Mouse (Mus musculus) CH12.LX (cell line): Measurements from ENCODE around the gene Pgls. TPM values are rescaled to one million over a fixed set of nuclear protein-coding genes. Genes with fewer than 3 reads are reported as not detected.

ENCODE experiments used
- DNase-seq: peaks from one replicate; pipeline ENCODE4 v3.0.0-alpha.2; 2013; ENCODE audit errors: extremely low read depth
- H3K27ac ChIP-seq: 2 replicates; pipeline ENCODE4 v1.5.1; 2012; ENCODE audit warnings: low read depth, mild to moderate bottlenecking, control low read depth, moderate library complexity; ENCODE audit not compliant: insufficient read depth
- H3K27me3 ChIP-seq: replicated peaks from 2 replicates; pipeline ENCODE3; 2012; ENCODE audit warnings: inconsistent platforms
- H3K36me3 ChIP-seq, 2 experiments: replicated peaks in 1 of 2; 2 replicates each; pipeline versions ENCODE3 to v1.6.1; 2012; ENCODE audit warnings: inconsistent platforms in 1 of 2, low read length in 1 of 2, mild to moderate bottlenecking in 1 of 2, mixed read lengths in 1 of 2, moderate library complexity in 1 of 2; ENCODE audit not compliant: control insufficient read depth in 1 of 2, insufficient read depth in 1 of 2
- H3K4me1 ChIP-seq, 2 experiments: 2 replicates each; pipeline ENCODE4 v1.6.1; 2012; ENCODE audit warnings: inconsistent platforms in 1 of 2, moderate library complexity in 1 of 2; ENCODE audit not compliant: insufficient read depth in 2 of 2, control insufficient read depth in 1 of 2
- H3K4me2 ChIP-seq: 2 replicates; pipeline ENCODE4 v1.6.1; 2012; ENCODE audit warnings: low read depth, mild to moderate bottlenecking, control low read depth; ENCODE audit not compliant: poor library complexity, insufficient read depth, severe bottlenecking
- H3K4me3 ChIP-seq, 3 experiments: fragments of 150-350 bp in 1 of 3; sonication (generic) in 1 of 3; replicated peaks in 1 of 3; 2 replicates each; pipeline versions ENCODE3 to v1.5.1; 2011 to 2012; ENCODE audit warnings: low read depth in 2 of 3, low read length in 2 of 3, mild to moderate bottlenecking in 2 of 3, moderate library complexity in 2 of 3, control low read depth in 1 of 3, improper control_type of control experiment in 1 of 3, inconsistent platforms in 1 of 3, mixed read lengths in 1 of 3; ENCODE audit not compliant: poor library complexity in 1 of 3
- H3K79me2 ChIP-seq: replicated peaks from 2 replicates; pipeline ENCODE4 v1.6.1; 2012; ENCODE audit warnings: mild to moderate bottlenecking, moderate library complexity; ENCODE audit not compliant: control insufficient read depth, poor library complexity, insufficient read depth, severe bottlenecking; ENCODE audit errors: extremely low read depth
- H3K9ac ChIP-seq: 2 replicates; pipeline ENCODE4 v1.6.1; 2012; ENCODE audit warnings: low read depth, mild to moderate bottlenecking, control low read depth, moderate library complexity; ENCODE audit not compliant: insufficient read depth
- H3K9me3 ChIP-seq: replicated peaks from 2 replicates; pipeline ENCODE3; 2012; ENCODE audit warnings: low read length, inconsistent platforms, mixed read lengths
- BHLHE40 ChIP-seq: IDR thresholded peaks from 2 replicates; pipeline ENCODE4 v1.6.1; 2011; ENCODE audit warnings: mild to moderate bottlenecking, low read depth, low read length, improper control_type of control experiment
- CHD2 ChIP-seq: IDR thresholded peaks from 2 replicates; pipeline ENCODE4 v1.6.1; 2011; ENCODE audit warnings: low read length, improper control_type of control experiment
- ELF1 ChIP-seq: IDR thresholded peaks from 2 replicates; pipeline ENCODE4 v1.6.1; 2014; ENCODE audit warnings: low read depth, mild to moderate bottlenecking, inconsistent platforms, low read length, improper control_type of control experiment
- EP300 ChIP-seq: IDR thresholded peaks from 2 replicates; pipeline ENCODE4 v1.6.1; 2011; ENCODE audit warnings: low read length, improper control_type of control experiment
- ETS1 ChIP-seq: conservative IDR thresholded peaks from 2 replicates; pipeline ENCODE4 v1.6.1; 2012; ENCODE audit warnings: low read depth, mild to moderate bottlenecking, inconsistent platforms, low read length, improper control_type of control experiment, moderate library complexity
- HCFC1 ChIP-seq: IDR thresholded peaks from 2 replicates; pipeline ENCODE4 v1.6.1; 2012; ENCODE audit warnings: low read depth, mild to moderate bottlenecking, inconsistent platforms, low read length, improper control_type of control experiment
- IRF4 ChIP-seq: IDR thresholded peaks from 2 replicates; pipeline ENCODE4 v1.6.1; 2014; ENCODE audit warnings: low read depth, mild to moderate bottlenecking, inconsistent platforms, low read length, improper control_type of control experiment
- JUN ChIP-seq: IDR thresholded peaks from 2 replicates; pipeline ENCODE4 v1.6.1; 2011; ENCODE audit warnings: low read depth, mild to moderate bottlenecking, low read length, improper control_type of control experiment, moderate library complexity; ENCODE audit not compliant: insufficient read depth
- MAFK ChIP-seq: IDR thresholded peaks from 2 replicates; pipeline ENCODE4 v1.6.1; 2011; ENCODE audit warnings: low read length, improper control_type of control experiment; ENCODE audit not compliant: insufficient replicate concordance
- MAX ChIP-seq: IDR thresholded peaks from 2 replicates; pipeline ENCODE4 v1.6.1; 2011; ENCODE audit warnings: low read length, improper control_type of control experiment
- MEF2A ChIP-seq: IDR thresholded peaks from 2 replicates; pipeline ENCODE4 v1.6.1; 2014; ENCODE audit warnings: low read depth, mild to moderate bottlenecking, inconsistent platforms, low read length, improper control_type of control experiment, borderline replicate concordance
- MXI1 ChIP-seq: IDR thresholded peaks from 2 replicates; pipeline ENCODE4 v1.6.1; 2011; ENCODE audit warnings: mild to moderate bottlenecking, low read depth, low read length, improper control_type of control experiment
- MYC ChIP-seq: IDR thresholded peaks from 2 replicates; pipeline ENCODE4 v1.6.1; 2011; ENCODE audit warnings: low read depth, mild to moderate bottlenecking, improper control_type of control experiment, low read length
- NELFE ChIP-seq: IDR thresholded peaks from 2 replicates; pipeline ENCODE4 v1.6.1; 2011; ENCODE audit warnings: low read depth, low read length, improper control_type of control experiment
- NRF1 ChIP-seq: IDR thresholded peaks from 2 replicates; pipeline ENCODE4 v1.6.1; 2014; ENCODE audit warnings: low read depth, mild to moderate bottlenecking, inconsistent platforms, low read length, improper control_type of control experiment, moderate library complexity
- PAX5 ChIP-seq: IDR thresholded peaks from 2 replicates; pipeline ENCODE4 v1.6.1; 2012; ENCODE audit warnings: low read length, inconsistent platforms, mixed read lengths
- POLR2A ChIP-seq: IDR thresholded peaks from 2 replicates; pipeline ENCODE4 v1.6.1; 2011; ENCODE audit warnings: low read depth, mild to moderate bottlenecking, improper control_type of control experiment, low read length
- SMC3 ChIP-seq: IDR thresholded peaks from 2 replicates; pipeline ENCODE4 v1.6.1; 2011; ENCODE audit warnings: low read depth, low read length, improper control_type of control experiment
- TCF12 ChIP-seq: IDR thresholded peaks from 2 replicates; pipeline ENCODE4 v1.6.1; 2014; ENCODE audit warnings: low read depth, mild to moderate bottlenecking, inconsistent platforms, low read length, improper control_type of control experiment
- USF1 ChIP-seq: IDR thresholded peaks from 2 replicates; pipeline ENCODE4 v1.6.1; 2014; ENCODE audit warnings: low read depth, mild to moderate bottlenecking, inconsistent platforms, low read length, improper control_type of control experiment
- ZC3H11A ChIP-seq: IDR thresholded peaks from 2 replicates; pipeline ENCODE4 v1.6.1; 2012; ENCODE audit warnings: low read depth, mild to moderate bottlenecking, inconsistent platforms, low read length, improper control_type of control experiment
- ZMIZ1 ChIP-seq: IDR thresholded peaks from 2 replicates; pipeline ENCODE4 v1.6.1; 2012; ENCODE audit warnings: low read depth, mild to moderate bottlenecking, inconsistent platforms, low read length, improper control_type of control experiment
- ZNF384 ChIP-seq: IDR thresholded peaks from 2 replicates; pipeline ENCODE4 v1.6.1; 2012; ENCODE audit warnings: low read depth, low read length, improper control_type of control experiment, inconsistent platforms
- dilution Hi-C: fragments of 300-500 bp; cut with MboI; formaldehyde crosslinking; loops from 2 replicates; pipeline ENCODE4 v1.14.3; 2020; ENCODE audit warnings: low sequenced_read_pairs; ENCODE audit not compliant: extremely low pct_unique_long_range_greater_than_20kb, extremely low pct_ligation_motif_present
- in situ Hi-C: fragments of 300-500 bp; cut with MboI; formaldehyde crosslinking; loops from 3 replicates; pipeline ENCODE4 v1.14.3; 2019; ENCODE audit warnings: low sequenced_read_pairs, low pct_ligation_motif_present, low pct_unique_long_range_greater_than_20kb, mixed read lengths
- polyA plus RNA-seq: library from polyadenylated mRNA; unstranded; fragments of >175 nt; gene quantifications from 2 replicates; pipeline ENCODE4 v1.2.1, GENCODE M21; 2012; ENCODE audit warnings: low read depth; ENCODE audit not compliant: insufficient read length
- total RNA-seq, 2 experiments: library from RNA; depleted of rRNA; stranded (reverse); fragments of 300-350 nt in 1 of 2; fragments of >200 nt in 1 of 2; gene quantifications; 2 replicates each; pipeline ENCODE4 v1.2.3; 2012 to 2014

Gene Pgls
- total and polyA plus RNA-seq, 3 experiments: 74.9 to 215 (median 118) TPM

DNA sequence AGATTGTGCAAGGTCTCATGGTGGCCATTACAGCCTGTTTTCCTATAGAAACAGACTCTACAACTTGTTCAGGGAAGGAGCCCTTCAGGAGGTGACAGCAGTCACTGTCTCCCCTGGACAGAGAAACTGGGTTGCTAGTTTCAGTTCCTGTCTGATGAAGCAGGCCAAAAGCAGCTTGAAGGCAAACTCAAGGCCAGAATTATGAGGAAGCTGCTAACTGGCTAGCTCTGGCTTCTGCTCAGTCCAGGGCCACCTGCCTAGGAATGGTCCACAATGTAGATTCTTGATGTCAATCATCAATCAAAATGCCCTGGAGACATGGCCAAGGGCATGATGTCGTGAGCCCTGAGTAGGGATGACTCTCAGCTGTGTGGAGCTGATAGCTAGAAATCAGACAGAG, 33.1 kb downstream of the Pgls start:
- H3K4me3 ChIP-seq: no peak overlapping the region
- H3K36me3 ChIP-seq: peaks cover 52 to 80% of the 10 kb centered on the region in 2 experiments
- in situ Hi-C loops: no loop called here

DNA sequence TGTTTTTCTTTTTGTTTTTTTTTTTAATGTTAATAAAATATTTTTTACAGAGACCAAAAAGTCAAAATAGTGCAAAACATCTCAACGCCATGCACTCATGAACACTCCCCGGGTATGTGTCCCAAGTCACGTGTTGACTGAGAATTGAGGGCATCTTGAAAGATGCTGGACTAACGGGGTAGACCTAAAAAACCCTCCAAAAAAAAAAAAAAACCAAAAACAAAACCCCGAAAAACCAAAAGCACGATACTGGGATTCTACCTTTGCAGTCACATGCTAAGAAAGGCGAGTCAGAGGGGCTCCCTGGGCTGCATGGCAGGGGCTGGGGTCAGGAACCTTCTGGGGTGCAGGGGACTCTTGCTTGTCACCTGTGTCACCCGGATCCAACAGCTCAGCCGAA, 34.8 kb downstream of the Pgls start:
- dilution Hi-C loops (no loop called here), in situ Hi-C loops (no loop called here)
- Histone ChIP-seq H3K9ac (no peak overlapping the region), H3K4me2 (peak overlapping the region; percentile 84), H3K27ac (peak overlapping the region; percentile 99), H3K79me2 (no peaks in the 10 kb centered on the region), H3K4me3 (no peak overlapping the region), H3K4me1 (peaks cover 42 to 66% of the 10 kb centered on the region in 2 experiments), H3K36me3 (peaks cover 36 to 70% of the 10 kb centered on the region in 2 experiments), H3K9me3 (peaks cover 32% of the 10 kb centered on the region), H3K27me3 (no peaks in the 10 kb centered on the region)
- TF ChIP-seq BHLHE40: peak; percentile 84
- TF ChIP-seq MAX: peak; percentile 68
- no peak for TF ChIP-seq NELFE
- TF ChIP-seq USF1: peak; percentile 48
- no peak for TF ChIP-seq SMC3
- no peak for TF ChIP-seq NRF1
- peak; percentile 87 for TF ChIP-seq ZNF384
- peak; percentile 14; the same call in 1 of the 2 replicates for TF ChIP-seq MXI1
- TF ChIP-seq HCFC1: no peak
- no peak for TF ChIP-seq CHD2
- no peak for DNase-seq

More for the DNA sequence above, 33.1 kb downstream of the Pgls start:
- TF ChIP-seq POLR2A (0 out of 2 replicates have a peak, but pooled peaks have one; percentile 22), JUN (0 out of 2 replicates have a peak, but pooled peaks have one; percentile 26), ELF1 (peak; percentile 58; the same call in 1 of the 2 replicates), TCF12 (0 out of 2 replicates have a peak, but pooled peaks have one; percentile 28), MAFK (no peak), HCFC1 (no peak), ZMIZ1 (0 out of 2 replicates have a peak, but pooled peaks have one; percentile 42), MEF2A (peak; percentile 66), MYC (0 out of 2 replicates have a peak, but pooled peaks have one; percentile 30), MAX (peak; percentile 64; the same call in 1 of the 2 replicates), PAX5 (no peak), CHD2 (0 out of 2 replicates have a peak, but pooled peaks have one; percentile 46), MXI1 (peak; percentile 57), ZC3H11A (no peak), IRF4 (peak; percentile 98), ETS1 (peak; percentile 19; the same call in 1 of the 2 replicates), EP300 (peak; percentile 94)
- Histone ChIP-seq H3K9me3 (peaks cover 48% of the 10 kb centered on the region), H3K9ac (no peak overlapping the region), H3K4me1 (peaks cover 39 to 53% of the 10 kb centered on the region in 2 experiments), H3K4me2 (no peak overlapping the region), H3K27me3 (no peaks in the 10 kb centered on the region), H3K27ac (peak overlapping the region; percentile 72), H3K79me2 (no peaks in the 10 kb centered on the region)
- dilution Hi-C loops: no loop called here
- DNase-seq: peak; percentile 56
